Mouse (Mus musculus): ENCODE data around the gene Aox2. TPM values are rescaled to one million over a fixed set of nuclear protein-coding genes. Genes with fewer than 3 reads are reported as not detected.

Gene Aox2
- under 1 TPM; 0.04 to 0.24 (median 0.08) TPM for total RNA-seq (2022)

DNA sequence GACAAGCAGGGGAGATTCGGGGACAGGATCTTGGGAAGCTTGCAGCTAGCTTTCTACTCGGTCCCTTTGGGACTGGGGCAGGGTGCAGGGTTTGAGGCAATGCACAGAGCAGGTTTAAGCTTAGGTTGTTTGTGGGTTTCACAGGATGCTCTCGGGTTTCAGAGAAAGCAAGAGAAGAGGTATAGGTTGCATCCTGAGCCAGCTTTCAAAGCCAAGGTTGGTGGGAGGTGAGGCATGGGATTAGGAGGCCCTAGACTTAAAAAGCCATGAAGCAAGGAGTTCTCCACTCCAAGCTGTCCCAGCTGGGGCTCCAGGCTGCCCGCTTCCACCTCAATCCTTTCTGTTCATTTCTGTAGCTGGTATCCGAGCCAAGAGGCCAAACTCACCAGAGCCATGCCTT, at the start of gene Aox2:
Gene Aox2 (plus strand): TSS at position 301 of the 400 bp plus-strand sequence.
- DNase-seq (ENCODE audit: low spot score in 2 of 2), result no peak

DNA sequence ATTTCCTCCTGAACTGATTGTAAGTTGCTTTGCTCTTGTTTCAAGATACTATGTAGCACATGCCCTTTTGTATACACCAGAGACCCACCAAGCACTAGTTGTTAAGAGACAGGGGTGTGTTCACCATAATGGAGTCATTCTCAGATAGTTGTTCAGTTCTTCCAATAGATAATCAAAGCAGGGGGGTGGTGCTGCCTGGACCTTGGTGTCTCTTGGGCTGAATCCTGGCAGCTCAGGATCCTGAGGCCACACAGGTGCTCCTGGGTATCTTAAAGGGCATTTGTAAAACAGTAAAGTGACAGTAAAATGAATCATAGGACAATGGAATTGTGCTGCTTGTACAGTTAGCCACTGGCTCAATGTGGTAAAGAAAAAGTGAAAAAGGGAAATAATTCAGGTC, 49.2 kb upstream of the Aox2 start:
- no peak for DNase-seq (ENCODE audit: low spot score in 2 of 2)

GRCm38 (mm10) chr1:58229774-58230173, 48.4 kb upstream of the Aox2 start:
- no peak for DNase-seq (ENCODE audit: low spot score in 2 of 2)

GRCm38 (mm10) chr1:58230542-58230941, 47.6 kb upstream of the Aox2 start:
- DNase-seq (ENCODE audit: low spot score in 2 of 2), result no peak

- DNase-seq (ENCODE audit: low spot score in 2 of 2), result no peak
Observed at GRCm38 (mm10) chr1:58235405-58235804, 42.7 kb upstream of the Aox2 start.

GRCm38 (mm10) chr1:58237527-58238299, 40.4 kb upstream of the Aox2 start:
- no peak for DNase-seq (ENCODE audit: low spot score in 2 of 2)

- DNase-seq (ENCODE audit: low spot score in 2 of 2), result no peak
Observed at GRCm38 (mm10) chr1:58238440-58238839, 39.7 kb upstream of the Aox2 start.

DNA sequence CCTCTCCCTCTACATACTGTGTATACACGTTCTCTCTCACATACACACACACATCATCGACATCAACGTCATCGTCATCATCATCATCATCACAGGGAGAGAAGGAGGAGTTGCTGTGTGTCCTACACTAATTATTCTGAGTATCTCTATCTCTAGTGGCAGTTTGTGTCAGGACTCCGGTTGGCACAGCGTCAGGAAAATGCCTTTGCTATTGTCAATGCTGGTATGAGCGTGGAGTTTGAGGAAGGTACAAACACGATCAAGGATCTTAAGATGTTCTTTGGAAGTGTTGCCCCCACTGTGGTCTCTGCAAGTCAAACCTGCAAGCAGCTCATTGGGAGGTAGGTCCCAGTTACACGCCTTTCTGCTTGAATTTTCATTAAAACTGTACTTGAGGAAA, 39.2 kb upstream of the Aox2 start:
- no peak for DNase-seq (ENCODE audit: low spot score in 2 of 2)

DNA sequence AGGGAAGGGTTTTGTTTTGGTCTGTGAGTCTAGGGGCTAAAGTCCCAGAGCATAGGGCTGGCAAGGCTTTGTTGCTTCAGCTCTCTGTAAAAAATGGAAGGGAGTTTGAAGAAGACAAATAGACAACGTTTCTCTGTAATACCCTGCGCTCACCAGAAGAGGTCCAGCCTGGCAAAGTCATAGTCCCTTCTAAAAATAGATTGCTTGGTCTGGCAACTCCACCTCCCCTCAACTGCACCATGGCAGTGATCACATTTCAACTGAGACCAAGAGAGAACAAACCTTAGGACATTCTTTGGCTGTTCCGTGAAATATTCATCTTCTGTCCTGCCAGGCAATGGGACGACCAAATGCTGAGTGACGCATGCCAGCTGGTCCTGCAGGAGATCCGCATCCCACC, 37.8 kb upstream of the Aox2 start:
- peak in 1 of 2 experiments; percentile 22 for DNase-seq (ENCODE audit: low spot score in 2 of 2)

- no peak for DNase-seq (ENCODE audit: low spot score in 2 of 2)
Observed at GRCm38 (mm10) chr1:58244487-58244886, 33.6 kb upstream of the Aox2 start.

DNA sequence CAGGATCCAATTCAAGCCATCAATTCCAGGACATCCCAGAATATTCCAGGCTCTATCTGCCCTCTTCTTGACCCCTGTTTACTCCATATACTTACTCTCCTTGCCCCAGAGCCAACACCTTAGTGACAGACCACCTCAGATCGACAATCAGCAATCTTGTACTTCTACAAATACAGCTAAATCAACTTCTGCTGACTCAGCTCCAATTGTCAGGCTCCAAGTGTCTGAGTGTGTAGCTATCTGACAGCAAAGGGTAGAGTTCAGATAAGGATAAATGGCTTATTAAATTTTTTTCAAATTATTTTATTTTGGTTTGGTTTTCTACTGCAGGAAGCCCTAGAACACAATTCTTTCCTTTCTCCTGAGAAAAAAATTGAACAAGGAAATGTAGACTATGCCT, 29.6 kb upstream of the Aox2 start:
- DNase-seq (ENCODE audit: low spot score in 2 of 2), result no peak

- DNase-seq (ENCODE audit: low spot score in 2 of 2), result no peak
Observed at GRCm38 (mm10) chr1:58253466-58253865, 24.7 kb upstream of the Aox2 start.

DNA sequence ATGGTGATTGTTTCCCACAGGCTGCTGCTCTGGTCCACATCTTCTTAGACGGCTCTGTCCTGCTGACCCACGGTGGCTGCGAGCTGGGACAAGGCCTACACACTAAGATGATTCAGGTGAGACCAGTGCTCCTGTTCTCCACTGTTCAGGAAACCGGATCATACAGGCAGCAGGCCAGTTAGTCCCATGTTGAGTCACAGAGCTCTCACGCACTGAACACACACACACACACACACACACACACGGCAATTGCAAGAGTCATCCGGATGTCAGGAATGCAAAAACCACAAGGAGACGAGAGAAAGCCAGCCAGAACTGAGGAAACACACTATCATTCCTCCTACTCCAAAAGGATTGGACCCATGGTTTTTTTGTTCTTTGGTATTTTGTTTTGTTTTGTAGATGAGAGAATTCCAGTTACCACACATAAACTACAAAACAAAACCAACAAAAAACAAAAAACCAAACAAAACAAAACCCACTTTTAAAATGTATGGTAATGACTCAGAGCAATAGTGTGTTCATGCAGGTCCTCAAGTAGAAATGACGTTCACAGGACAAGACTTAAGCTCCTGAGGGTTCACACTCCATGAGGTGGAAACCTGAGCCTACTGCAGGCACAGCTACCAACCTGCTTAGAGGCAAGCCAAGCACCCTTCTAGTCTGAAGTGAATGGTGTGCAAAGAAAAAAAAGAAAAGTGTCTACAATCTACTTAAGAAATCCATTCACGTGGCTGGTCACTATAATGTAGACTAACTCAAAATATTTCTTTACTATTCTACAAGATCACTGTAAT, 20.7 kb upstream of the Aox2 start:
- DNase-seq (ENCODE audit: low spot score in 2 of 2), result no peak

DNA sequence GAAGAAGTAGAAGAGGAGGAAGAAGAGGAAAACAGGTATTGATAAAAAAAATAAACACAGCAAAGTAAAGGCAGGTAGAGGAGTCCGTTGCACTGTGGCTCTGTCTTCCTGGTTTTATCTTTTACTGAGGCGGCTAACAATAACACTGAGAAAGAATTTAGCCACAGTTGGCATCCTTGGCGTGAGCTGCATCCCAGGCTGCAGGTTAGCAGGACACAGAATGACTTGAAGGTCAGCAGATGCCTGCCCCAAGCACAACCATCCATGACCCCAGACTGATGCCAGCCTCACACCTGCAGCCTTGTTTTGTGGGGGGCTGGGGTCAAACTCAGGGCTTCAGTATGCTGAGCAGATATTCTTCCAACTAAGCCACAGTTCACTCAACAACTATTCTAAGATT, 17.8 kb upstream of the Aox2 start:
- no peak for DNase-seq (ENCODE audit: low spot score in 2 of 2)

GRCm38 (mm10) chr1:58268231-58268630, 9.9 kb upstream of the Aox2 start:
- no peak for DNase-seq (ENCODE audit: low spot score in 2 of 2)

GRCm38 (mm10) chr1:58270807-58271569, 7.1 kb upstream of the Aox2 start:
- no peak for DNase-seq (ENCODE audit: low spot score in 2 of 2)

GRCm38 (mm10) chr1:58275879-58276278, 2.2 kb upstream of the Aox2 start:
- no peak for DNase-seq (ENCODE audit: low spot score in 2 of 2)

GRCm38 (mm10) chr1:58278513-58278912, 387 bp downstream of the Aox2 start:
- DNase-seq (ENCODE audit: low spot score in 2 of 2), result no peak

DNA sequence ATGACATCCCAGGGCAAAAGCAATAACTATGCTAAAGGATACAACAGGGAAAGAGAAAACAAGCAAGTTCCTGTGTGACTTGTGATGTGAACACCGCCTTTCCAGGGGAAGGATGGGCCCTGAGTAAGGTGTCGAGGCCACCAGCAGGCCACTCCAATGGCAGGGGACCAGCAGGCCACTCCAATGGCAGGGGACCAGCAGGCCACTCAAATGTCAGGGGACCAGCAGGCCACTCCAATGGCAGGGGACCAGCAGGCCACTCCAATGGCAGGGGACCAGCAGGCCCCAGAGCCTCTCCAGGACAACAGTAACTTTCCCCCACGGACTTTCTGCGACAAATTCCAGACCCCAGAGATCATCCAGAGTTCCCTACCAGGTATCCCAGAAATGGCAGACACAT, 2.3 kb downstream of the Aox2 start:
- DNase-seq (ENCODE audit: low spot score in 2 of 2), result peak; percentile 35 to 70

DNA sequence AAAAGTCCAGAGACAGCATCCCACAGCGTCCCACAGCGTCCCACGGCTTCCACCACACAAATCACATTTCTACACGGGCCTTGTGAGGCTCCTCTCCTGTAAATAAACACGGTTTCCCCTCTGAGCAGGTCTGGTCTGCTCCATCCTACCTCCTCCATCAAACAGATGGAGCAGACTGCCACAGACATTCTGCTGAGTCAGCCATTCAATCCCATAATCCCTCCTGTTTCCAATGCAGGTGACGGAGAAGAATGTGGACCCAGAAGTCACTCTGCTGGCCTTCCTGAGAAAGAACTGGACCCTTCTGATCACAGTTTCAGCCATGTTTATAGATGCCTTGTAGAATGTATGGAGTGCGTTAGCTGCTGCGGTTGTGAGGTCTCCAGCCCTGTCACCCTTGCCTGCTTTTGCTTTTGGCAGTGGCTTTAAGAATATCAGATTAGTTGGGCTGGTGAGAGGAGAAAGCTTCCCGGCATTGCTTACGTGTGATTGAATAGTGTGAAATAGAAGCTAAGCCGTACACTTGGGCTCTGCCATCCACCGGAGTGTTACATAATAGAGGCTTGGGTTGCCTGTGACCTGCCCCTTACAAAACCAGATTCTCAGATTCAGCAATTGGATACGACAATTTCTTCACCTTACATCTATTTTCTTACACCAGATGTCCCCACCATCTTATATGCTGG, 3.0 kb downstream of the Aox2 start:
- peak in 1 of 2 experiments; percentile 41 for DNase-seq (ENCODE audit: low spot score in 2 of 2)

GRCm38 (mm10) chr1:58281625-58281988, 3.5 kb downstream of the Aox2 start:
- DNase-seq (ENCODE audit: low spot score in 2 of 2), result no peak
